Mouse (Mus musculus) embryonic facial prominence, embryonic 15.5 days (tissue): ENCODE measurements around the gene Micall1. TPM values are rescaled to one million over a fixed set of nuclear protein-coding genes. Genes with fewer than 3 reads are reported as not detected.

Experiments used
- polyA plus RNA-seq: library from polyadenylated mRNA; unstranded; fragments of >200 nt; fragmentation: Nextera tagmentation; extraction: Ambion mirVana; gene quantifications from 2 replicates; pipeline ENCODE4 v1.2.1, GENCODE M21; 2015

Gene Micall1
- polyA plus RNA-seq, 1 experiment from 2014 or later: 17.3 TPM

Other genes with a start within 250 kb of the Micall1 start
- gene Gga1, start 231.7 kb upstream of the Micall1 start, polyA plus RNA-seq: 56.0 and 62.0 TPM in 2 replicates
- gene Gm49510, start 209.2 kb upstream of the Micall1 start, polyA plus RNA-seq: 0.71 and 0.85 TPM in 2 replicates
- 56.7 and 68.1 TPM in 2 replicates for gene Sh3bp1, start 209.1 kb upstream of the Micall1 start, polyA plus RNA-seq
- 17.3 and 19.9 TPM in 2 replicates for gene Pdxp, start 195.0 kb upstream of the Micall1 start, polyA plus RNA-seq
- gene Lgals1, start 182.2 kb upstream of the Micall1 start, polyA plus RNA-seq: 2,635 and 2,725 TPM in 2 replicates
- 52.7 and 53.7 TPM in 2 replicates for gene Nol12, start 174.0 kb upstream of the Micall1 start, polyA plus RNA-seq
- 54.6 and 61.4 TPM in 2 replicates for gene Triobp, start 161.2 kb upstream of the Micall1 start, polyA plus RNA-seq
- gene H1f0, start 80.4 kb upstream of the Micall1 start, polyA plus RNA-seq: 553 and 582 TPM in 2 replicates
- 0.14 and 0.37 TPM in 2 replicates for gene Galr3, start 67.0 kb upstream of the Micall1 start, polyA plus RNA-seq
- gene Ankrd54, start 46.0 kb upstream of the Micall1 start, polyA plus RNA-seq: 58.7 and 71.7 TPM in 2 replicates
- gene Eif3l, start 33.7 kb upstream of the Micall1 start, polyA plus RNA-seq: 197 and 205 TPM in 2 replicates
- 304 and 333 TPM in 2 replicates for gene Polr2f, start 32.1 kb downstream of the Micall1 start, polyA plus RNA-seq
- 17.2 and 25.2 TPM in 2 replicates for gene 1700088E04Rik, start 32.4 kb downstream of the Micall1 start, polyA plus RNA-seq
- 11.8 and 12.5 TPM in 2 replicates for gene Sox10, start 56.3 kb downstream of the Micall1 start, polyA plus RNA-seq
- 46.2 and 50.4 TPM in 2 replicates for gene Pick1, start 120.3 kb downstream of the Micall1 start, polyA plus RNA-seq
- gene Gm49486, start 120.5 kb downstream of the Micall1 start, polyA plus RNA-seq: 0.94 and 1.3 TPM in 2 replicates
- gene Slc16a8, start 145.9 kb downstream of the Micall1 start, polyA plus RNA-seq: 0.35 and 0.58 TPM in 2 replicates
- 16.1 and 18.5 TPM in 2 replicates for gene Baiap2l2, start 176.6 kb downstream of the Micall1 start, polyA plus RNA-seq
- gene Pla2g6, start 219.5 kb downstream of the Micall1 start, polyA plus RNA-seq: 16.2 and 17.0 TPM in 2 replicates
- 3.5 and 3.7 TPM in 2 replicates for gene Maff, start 237.7 kb downstream of the Micall1 start, polyA plus RNA-seq